Mouse (Mus musculus) intestine, embryonic 14.5 days (tissue): ENCODE data around the gene Ubash3b. TPM values are rescaled to one million over a fixed set of nuclear protein-coding genes. Genes with fewer than 3 reads are reported as not detected.

Experiments
- ATAC-seq: fragments of 200-750 bp; cut with Nextera tagmentation; replicated peaks from 2 replicates; pipeline ENCODE4 v1.8.0; 2017; ENCODE audit warnings: low read depth, moderate number of reproducible peaks, moderate TSS enrichment, moderate library complexity; ENCODE audit not compliant: low FRiP score, low TSS enrichment
- DNase-seq: peaks from one replicate; pipeline ENCODE4 v3.0.0-alpha.2; 2018; ENCODE audit warnings: low spot score
- H3K27ac ChIP-seq: fragments of 300-500 bp; sonication (generic); 2 replicates; pipeline ENCODE4 v1.5.1; 2014; ENCODE audit warnings: low read depth, mild to moderate bottlenecking, control low read depth
- H3K27me3 ChIP-seq: fragments of 300-500 bp; sonication (generic); replicated peaks from 2 replicates; pipeline ENCODE4 v1.6.1; 2014; ENCODE audit warnings: low read length, control low read depth; ENCODE audit not compliant: control insufficient read depth, insufficient read depth
- H3K36me3 ChIP-seq: fragments of 300-500 bp; sonication (generic); 2 replicates; pipeline ENCODE4 v1.6.1; 2014; ENCODE audit warnings: low read length, control low read depth; ENCODE audit not compliant: control insufficient read depth, insufficient read depth
- H3K4me1 ChIP-seq: fragments of 300-500 bp; sonication (generic); replicated peaks from 2 replicates; pipeline ENCODE4 v1.6.1; 2014; ENCODE audit warnings: low read length, control low read depth, mixed read lengths; ENCODE audit not compliant: control insufficient read depth, insufficient read depth
- H3K4me2 ChIP-seq: fragments of 300-500 bp; sonication (generic); 2 replicates; pipeline ENCODE4 v1.6.1; 2014; ENCODE audit warnings: low read length
- H3K4me3 ChIP-seq: fragments of 300-500 bp; sonication (generic); 2 replicates; pipeline ENCODE4 v1.5.1; 2014; ENCODE audit warnings: low read depth, low read length, control low read depth, mixed read lengths
- H3K9ac ChIP-seq: fragments of 300-500 bp; sonication (generic); 2 replicates; pipeline ENCODE4 v1.6.1; 2014; ENCODE audit warnings: mild to moderate bottlenecking, low read length
- H3K9me3 ChIP-seq: fragments of 300-500 bp; sonication (generic); 2 replicates; pipeline ENCODE4 v1.6.1; 2016; ENCODE audit warnings: low read length, control low read depth; ENCODE audit not compliant: control insufficient read depth
- WGBS: fragments of 180-500 bp; shearing (Covaris S2); extraction: QIAGEN DNeasy Blood & Tissue Kit; methylation state at CpG from one replicate; pipeline ENCODE4 v1.1.7; 2014; 5-methylcytosine and 5-hydroxymethylcytosine counted together
- polyA plus RNA-seq: library from polyadenylated mRNA; unstranded; fragments of >200 nt; fragmentation: Nextera tagmentation; extraction: Ambion mirVana; gene quantifications from 2 replicates; pipeline ENCODE4 v1.2.1, GENCODE M21; 2014

Ubash3b gene
- polyA plus RNA-seq, 1 experiment from 2014 or later: 5.5 TPM

- Histone ChIP-seq H3K36me3 (no peaks in the 10 kb centered on the region), H3K9me3 (no peaks in the 10 kb centered on the region), H3K9ac (no peak overlapping the region), H3K4me3 (no peak overlapping the region), H3K4me2 (no peak overlapping the region), H3K4me1 (no peaks in the 10 kb centered on the region), H3K27me3 (no peaks in the 10 kb centered on the region), H3K27ac (no peak overlapping the region)
- no peak for DNase-seq
- 70% methylated on average over 9 of the region's 9 CpGs for WGBS
- ATAC-seq: no peak
These were observed 30.2 kb upstream of the Ubash3b start for GRCm38 (mm10) chr9:41191651-41192210.

GRCm38 (mm10) chr9:41190745-41191482 lies 29.4 kb upstream of the Ubash3b start:
- Histone ChIP-seq H3K9me3 (no peaks in the 10 kb centered on the region), H3K27ac (no peak overlapping the region), H3K4me2 (no peak overlapping the region), H3K4me1 (no peaks in the 10 kb centered on the region), H3K27me3 (no peaks in the 10 kb centered on the region), H3K36me3 (no peaks in the 10 kb centered on the region), H3K4me3 (no peak overlapping the region), H3K9ac (no peak overlapping the region)
- WGBS: 23% methylated on average over 9 of the region's 9 CpGs
- ATAC-seq: 0 out of 2 replicates have a peak, but pooled peaks have one; percentile 63
- peak; percentile 89 for DNase-seq

DNA sequence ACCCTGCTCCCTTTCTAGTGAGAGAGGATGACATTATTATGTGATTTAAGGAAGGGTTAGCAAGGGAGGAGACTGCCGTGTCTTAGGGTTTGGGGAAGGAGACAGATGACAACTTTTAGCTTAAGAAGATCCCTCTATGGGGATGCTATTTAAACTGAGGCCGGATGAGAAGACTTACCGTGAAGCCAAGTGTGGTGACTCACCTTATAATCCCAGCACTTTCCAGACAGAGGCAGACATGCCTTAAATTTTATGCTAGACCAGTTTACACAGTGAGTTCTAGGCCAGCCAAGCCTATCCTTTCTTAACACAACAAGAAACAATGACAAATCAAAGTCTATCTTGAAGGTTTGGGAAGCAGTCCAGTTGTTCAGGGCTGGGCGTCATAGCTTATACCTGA lies 26.4 kb upstream of the Ubash3b start:
- Histone ChIP-seq H3K4me1 (0 out of 2 replicates have a peak, but pooled peaks cover 4% of the 10 kb centered on the region), H3K4me2 (no peak overlapping the region), H3K4me3 (no peak overlapping the region), H3K9me3 (no peaks in the 10 kb centered on the region), H3K27ac (no peak overlapping the region), H3K27me3 (no peaks in the 10 kb centered on the region), H3K9ac (no peak overlapping the region), H3K36me3 (no peaks in the 10 kb centered on the region)
- DNase-seq (no peak), ATAC-seq (no peak)
- 69% methylated on average over 4 of the region's 4 CpGs for WGBS

DNA sequence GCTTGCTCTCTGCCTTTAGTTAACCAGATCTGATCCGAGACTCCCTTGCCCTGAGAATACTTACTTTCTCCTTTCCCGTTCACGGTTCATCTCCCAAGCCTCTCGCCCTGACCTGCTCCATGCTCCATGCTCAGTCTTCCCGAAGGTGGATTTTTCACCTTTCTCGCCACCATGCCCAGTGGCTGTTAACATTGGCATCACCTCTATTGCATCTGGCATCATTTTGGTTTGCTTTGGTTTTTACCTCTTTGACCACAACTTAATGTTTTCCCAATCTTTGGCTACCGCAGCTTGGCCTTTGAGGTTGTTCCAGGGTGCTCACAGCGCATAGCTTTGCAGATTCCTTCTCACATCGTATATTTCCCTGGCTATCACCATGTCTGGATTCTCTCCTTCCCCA lies 26.0 kb upstream of the Ubash3b start:
- H3K4me3 ChIP-seq: no peak overlapping the region
- H3K36me3 ChIP-seq: no peaks in the 10 kb centered on the region
- H3K4me1 ChIP-seq: 0 out of 2 replicates have a peak, but pooled peaks cover 4% of the 10 kb centered on the region
- H3K4me2 ChIP-seq: no peak overlapping the region
- DNase-seq (no peak), ATAC-seq (no peak)
- no peaks in the 10 kb centered on the region for H3K27me3 ChIP-seq
- no peaks in the 10 kb centered on the region for H3K9me3 ChIP-seq
- WGBS: 91% methylated on average over 9 of the region's 9 CpGs
- H3K9ac ChIP-seq: no peak overlapping the region
- no peak overlapping the region for H3K27ac ChIP-seq

DNA sequence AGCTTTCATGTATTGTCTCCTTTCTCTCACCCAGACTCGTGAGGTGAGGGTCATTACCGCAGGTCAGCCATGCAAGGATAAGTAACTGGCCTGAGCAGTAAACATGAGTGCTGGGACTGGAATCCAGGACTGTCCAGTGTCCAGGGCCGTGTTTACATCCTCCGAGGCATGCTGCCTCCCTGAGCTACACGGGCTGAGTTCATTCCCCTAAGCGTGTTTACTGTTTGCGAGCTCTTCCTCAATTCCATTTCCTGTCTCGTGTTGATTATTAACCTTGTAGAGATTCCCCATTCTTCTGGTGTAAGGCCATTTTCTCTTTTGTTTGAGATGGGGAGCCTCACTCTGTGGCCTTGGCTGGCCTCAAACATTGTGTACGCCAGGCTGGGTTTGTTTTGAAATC lies 23.8 kb upstream of the Ubash3b start:
- no peaks in the 10 kb centered on the region for H3K9me3 ChIP-seq
- ATAC-seq: no peak
- 0 out of 2 replicates have a peak, but pooled peaks cover 4% of the 10 kb centered on the region for H3K4me1 ChIP-seq
- H3K9ac ChIP-seq: no peak overlapping the region
- no peaks in the 10 kb centered on the region for H3K36me3 ChIP-seq
- no peak for DNase-seq
- no peak overlapping the region for H3K4me2 ChIP-seq
- H3K4me3 ChIP-seq: no peak overlapping the region
- 24% methylated on average over 9 of the region's 9 CpGs for WGBS
- no peak overlapping the region for H3K27ac ChIP-seq
- H3K27me3 ChIP-seq: no peaks in the 10 kb centered on the region

GRCm38 (mm10) chr9:41182550-41182949 lies 21.1 kb upstream of the Ubash3b start:
- H3K4me2 ChIP-seq: no peak overlapping the region
- 0 out of 2 replicates have a peak, but pooled peaks cover 4% of the 10 kb centered on the region for H3K4me1 ChIP-seq
- DNase-seq (no peak), ATAC-seq (no peak)
- H3K36me3 ChIP-seq: no peaks in the 10 kb centered on the region
- no peak overlapping the region for H3K9ac ChIP-seq
- no peak overlapping the region for H3K4me3 ChIP-seq
- H3K9me3 ChIP-seq: no peaks in the 10 kb centered on the region
- H3K27ac ChIP-seq: no peak overlapping the region
- H3K27me3 ChIP-seq: no peaks in the 10 kb centered on the region

GRCm38 (mm10) chr9:41181803-41182202 lies 20.3 kb upstream of the Ubash3b start:
- Histone ChIP-seq H3K9me3 (no peaks in the 10 kb centered on the region), H3K27ac (no peak overlapping the region), H3K36me3 (no peaks in the 10 kb centered on the region), H3K4me3 (no peak overlapping the region), H3K9ac (no peak overlapping the region), H3K27me3 (no peaks in the 10 kb centered on the region), H3K4me1 (0 out of 2 replicates have a peak, but pooled peaks cover 4% of the 10 kb centered on the region), H3K4me2 (no peak overlapping the region)
- DNase-seq: no peak
- no peak for ATAC-seq
- 77% methylated on average over 8 of the region's 8 CpGs for WGBS

DNA sequence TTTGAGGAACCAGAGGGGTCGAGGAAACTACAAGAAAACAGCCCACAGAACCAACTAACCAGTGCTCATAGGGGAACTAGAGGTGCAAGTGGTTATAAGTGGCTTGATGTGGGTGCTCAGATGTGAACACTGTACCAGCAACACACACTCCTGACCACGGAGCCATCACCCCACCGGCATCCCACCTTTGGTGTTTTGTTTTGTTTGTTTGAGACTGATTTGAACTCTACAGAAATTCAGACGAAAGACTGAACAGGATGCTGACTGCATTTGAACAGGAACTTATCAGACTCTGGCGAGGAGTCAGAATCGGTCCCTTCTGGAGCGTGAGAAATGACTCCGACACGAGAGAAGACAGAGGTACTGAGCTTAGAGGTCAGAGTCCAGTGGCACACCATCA lies 19.9 kb upstream of the Ubash3b start:
- Histone ChIP-seq H3K4me2 (no peak overlapping the region), H3K27ac (no peak overlapping the region), H3K4me1 (0 out of 2 replicates have a peak, but pooled peaks cover 4% of the 10 kb centered on the region), H3K9ac (no peak overlapping the region), H3K36me3 (no peaks in the 10 kb centered on the region), H3K27me3 (no peaks in the 10 kb centered on the region), H3K9me3 (no peaks in the 10 kb centered on the region), H3K4me3 (no peak overlapping the region)
- ATAC-seq: no peak
- WGBS: 84% methylated on average over 9 of the region's 9 CpGs
- no peak for DNase-seq

DNA sequence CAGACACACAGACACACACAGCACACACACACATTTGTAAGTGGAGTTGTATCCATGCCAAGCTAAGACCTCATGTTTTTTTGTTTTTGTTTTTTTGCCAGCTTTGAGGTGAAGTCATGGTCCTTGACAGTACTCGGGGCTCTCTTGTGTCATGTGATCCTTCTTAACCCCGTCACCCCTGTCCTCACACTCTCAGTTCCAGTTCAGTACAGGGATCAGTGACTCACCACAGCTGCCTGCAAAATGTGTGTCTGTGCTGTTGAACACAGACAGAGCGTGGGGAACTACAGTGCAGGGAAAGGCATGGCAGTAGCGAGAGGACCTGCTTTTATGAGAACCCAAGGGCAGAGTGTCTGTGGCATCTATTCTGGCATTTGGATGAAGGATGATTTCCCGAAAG lies 17.6 kb upstream of the Ubash3b start:
- H3K4me3 ChIP-seq: no peak overlapping the region
- no peak overlapping the region for H3K9ac ChIP-seq
- H3K4me2 ChIP-seq: no peak overlapping the region
- ATAC-seq (no peak), DNase-seq (no peak)
- no peak overlapping the region for H3K27ac ChIP-seq
- no peaks in the 10 kb centered on the region for H3K9me3 ChIP-seq
- no peaks in the 10 kb centered on the region for H3K4me1 ChIP-seq
- no peaks in the 10 kb centered on the region for H3K27me3 ChIP-seq
- 80% methylated on average over 5 of the region's 5 CpGs for WGBS
- H3K36me3 ChIP-seq: no peaks in the 10 kb centered on the region
